Mouse (Mus musculus) CH12.LX (cell line): ENCODE results near the gene Tnp1. TPM values are rescaled to one million over a fixed set of nuclear protein-coding genes. Genes with fewer than 3 reads are reported as not detected.

ENCODE experiments used
- DNase-seq: peaks from one replicate; pipeline ENCODE4 v3.0.0-alpha.2; 2013; ENCODE audit errors: extremely low read depth
- H3K27ac ChIP-seq: 2 replicates; pipeline ENCODE4 v1.5.1; 2012; ENCODE audit warnings: low read depth, mild to moderate bottlenecking, control low read depth, moderate library complexity; ENCODE audit not compliant: insufficient read depth
- H3K27me3 ChIP-seq: replicated peaks from 2 replicates; pipeline ENCODE3; 2012; ENCODE audit warnings: inconsistent platforms
- H3K36me3 ChIP-seq, 2 experiments: replicated peaks in 1 of 2; 2 replicates each; pipeline versions ENCODE3 to v1.6.1; 2012; ENCODE audit warnings: inconsistent platforms in 1 of 2, low read length in 1 of 2, mild to moderate bottlenecking in 1 of 2, mixed read lengths in 1 of 2, moderate library complexity in 1 of 2; ENCODE audit not compliant: control insufficient read depth in 1 of 2, insufficient read depth in 1 of 2
- H3K4me1 ChIP-seq, 2 experiments: 2 replicates each; pipeline ENCODE4 v1.6.1; 2012; ENCODE audit warnings: inconsistent platforms in 1 of 2, moderate library complexity in 1 of 2; ENCODE audit not compliant: insufficient read depth in 2 of 2, control insufficient read depth in 1 of 2
- H3K4me2 ChIP-seq: 2 replicates; pipeline ENCODE4 v1.6.1; 2012; ENCODE audit warnings: low read depth, mild to moderate bottlenecking, control low read depth; ENCODE audit not compliant: poor library complexity, insufficient read depth, severe bottlenecking
- H3K4me3 ChIP-seq, 3 experiments: fragments of 150-350 bp in 1 of 3; sonication (generic) in 1 of 3; replicated peaks in 1 of 3; 2 replicates each; pipeline versions ENCODE3 to v1.5.1; 2011 to 2012; ENCODE audit warnings: low read depth in 2 of 3, low read length in 2 of 3, mild to moderate bottlenecking in 2 of 3, moderate library complexity in 2 of 3, control low read depth in 1 of 3, improper control_type of control experiment in 1 of 3, inconsistent platforms in 1 of 3, mixed read lengths in 1 of 3; ENCODE audit not compliant: poor library complexity in 1 of 3
- H3K79me2 ChIP-seq: replicated peaks from 2 replicates; pipeline ENCODE4 v1.6.1; 2012; ENCODE audit warnings: mild to moderate bottlenecking, moderate library complexity; ENCODE audit not compliant: control insufficient read depth, poor library complexity, insufficient read depth, severe bottlenecking; ENCODE audit errors: extremely low read depth
- H3K9ac ChIP-seq: 2 replicates; pipeline ENCODE4 v1.6.1; 2012; ENCODE audit warnings: low read depth, mild to moderate bottlenecking, control low read depth, moderate library complexity; ENCODE audit not compliant: insufficient read depth
- H3K9me3 ChIP-seq: replicated peaks from 2 replicates; pipeline ENCODE3; 2012; ENCODE audit warnings: low read length, inconsistent platforms, mixed read lengths
- E2F4 ChIP-seq: IDR thresholded peaks from 2 replicates; pipeline ENCODE4 v1.6.1; 2011; ENCODE audit warnings: low read depth, low read length, improper control_type of control experiment; ENCODE audit not compliant: insufficient replicate concordance
- ELF1 ChIP-seq: IDR thresholded peaks from 2 replicates; pipeline ENCODE4 v1.6.1; 2014; ENCODE audit warnings: low read depth, mild to moderate bottlenecking, inconsistent platforms, low read length, improper control_type of control experiment
- GABPA ChIP-seq: IDR thresholded peaks from 2 replicates; pipeline ENCODE4 v1.6.1; 2012; ENCODE audit warnings: low read depth, low read length, improper control_type of control experiment, inconsistent platforms; ENCODE audit not compliant: insufficient replicate concordance
- IRF4 ChIP-seq: IDR thresholded peaks from 2 replicates; pipeline ENCODE4 v1.6.1; 2014; ENCODE audit warnings: low read depth, mild to moderate bottlenecking, inconsistent platforms, low read length, improper control_type of control experiment
- JUN ChIP-seq: IDR thresholded peaks from 2 replicates; pipeline ENCODE4 v1.6.1; 2011; ENCODE audit warnings: low read depth, mild to moderate bottlenecking, low read length, improper control_type of control experiment, moderate library complexity; ENCODE audit not compliant: insufficient read depth
- JUND ChIP-seq: conservative IDR thresholded peaks from 2 replicates; pipeline ENCODE4 v1.6.1; 2011; ENCODE audit warnings: low read depth, low read length, improper control_type of control experiment
- MAFK ChIP-seq: IDR thresholded peaks from 2 replicates; pipeline ENCODE4 v1.6.1; 2011; ENCODE audit warnings: low read length, improper control_type of control experiment; ENCODE audit not compliant: insufficient replicate concordance
- NELFE ChIP-seq: IDR thresholded peaks from 2 replicates; pipeline ENCODE4 v1.6.1; 2011; ENCODE audit warnings: low read depth, low read length, improper control_type of control experiment
- PAX5 ChIP-seq: IDR thresholded peaks from 2 replicates; pipeline ENCODE4 v1.6.1; 2012; ENCODE audit warnings: low read length, inconsistent platforms, mixed read lengths
- POLR2A ChIP-seq: IDR thresholded peaks from 2 replicates; pipeline ENCODE4 v1.6.1; 2011; ENCODE audit warnings: low read depth, mild to moderate bottlenecking, improper control_type of control experiment, low read length
- RCOR1 ChIP-seq: conservative IDR thresholded peaks from 2 replicates; pipeline ENCODE4 v1.6.1; 2012; ENCODE audit warnings: low read depth, mild to moderate bottlenecking, inconsistent platforms, low read length, improper control_type of control experiment
- SIN3A ChIP-seq: IDR thresholded peaks from 2 replicates; pipeline ENCODE4 v1.6.1; 2012; ENCODE audit warnings: low read length, improper control_type of control experiment, inconsistent platforms
- UBTF ChIP-seq: IDR thresholded peaks from 2 replicates; pipeline ENCODE4 v1.6.1; 2012; ENCODE audit warnings: low read depth, mild to moderate bottlenecking, inconsistent platforms, low read length, improper control_type of control experiment, moderate library complexity
- USF2 ChIP-seq: conservative IDR thresholded peaks from 2 replicates; pipeline ENCODE4 v1.6.1; 2011; ENCODE audit warnings: low read depth, low read length, improper control_type of control experiment
- ZKSCAN1 ChIP-seq: IDR thresholded peaks from 2 replicates; pipeline ENCODE4 v1.6.1; 2012; ENCODE audit warnings: low read depth, inconsistent platforms, low read length, improper control_type of control experiment, borderline replicate concordance
- ZMIZ1 ChIP-seq: IDR thresholded peaks from 2 replicates; pipeline ENCODE4 v1.6.1; 2012; ENCODE audit warnings: low read depth, mild to moderate bottlenecking, inconsistent platforms, low read length, improper control_type of control experiment
- dilution Hi-C: fragments of 300-500 bp; cut with MboI; formaldehyde crosslinking; loops from 2 replicates; pipeline ENCODE4 v1.14.3; 2020; ENCODE audit warnings: low sequenced_read_pairs; ENCODE audit not compliant: extremely low pct_unique_long_range_greater_than_20kb, extremely low pct_ligation_motif_present
- in situ Hi-C: fragments of 300-500 bp; cut with MboI; formaldehyde crosslinking; loops from 3 replicates; pipeline ENCODE4 v1.14.3; 2019; ENCODE audit warnings: low sequenced_read_pairs, low pct_ligation_motif_present, low pct_unique_long_range_greater_than_20kb, mixed read lengths
- polyA plus RNA-seq: library from polyadenylated mRNA; unstranded; fragments of >175 nt; gene quantifications from 2 replicates; pipeline ENCODE4 v1.2.1, GENCODE M21; 2012; ENCODE audit warnings: low read depth; ENCODE audit not compliant: insufficient read length
- total RNA-seq, 2 experiments: library from RNA; depleted of rRNA; stranded (reverse); fragments of 300-350 nt in 1 of 2; fragments of >200 nt in 1 of 2; gene quantifications; 2 replicates each; pipeline ENCODE4 v1.2.3; 2012 to 2014

Gene Tnp1
- total RNA-seq (2012; rRNA removed) = not detected in 2 replicates
- total RNA-seq (2014; rRNA removed) = not detected in 2 replicates
- polyA plus RNA-seq = not detected in 2 replicates

DNA sequence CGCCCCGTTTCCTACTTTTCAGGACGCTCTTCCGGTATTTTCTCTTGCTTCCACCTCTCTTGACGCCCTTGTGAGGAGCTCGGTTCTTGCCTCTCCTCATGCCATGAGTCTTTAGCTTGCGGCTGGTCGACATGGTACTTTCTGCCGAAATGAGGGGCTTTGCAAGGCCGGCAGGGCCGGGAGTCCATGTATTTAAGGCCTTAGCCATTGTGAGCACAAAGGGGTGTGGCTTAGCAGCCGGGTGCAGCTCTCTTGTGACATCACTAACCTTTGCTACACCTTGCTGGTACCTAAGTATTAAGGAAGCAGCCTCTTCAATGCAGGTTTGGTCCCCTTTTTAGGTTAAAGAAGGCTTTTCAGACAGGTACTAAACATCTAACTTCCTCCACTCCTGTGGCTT is at the start of gene Tnp1:
Gene Tnp1, minus strand, starts transcription at position 179 of the 400 bp plus-strand sequence.
- Histone ChIP-seq H3K79me2 (no peaks in the 10 kb centered on the region), H3K27ac (no peak within 1 kb of the TSS), H3K27me3 (no peaks in the 10 kb centered on the region), H3K36me3 (no peaks in the 10 kb centered on the region), H3K4me2 (no peak within 1 kb of the TSS), H3K4me1 (peaks cover 0 to 6% of the 10 kb centered on the region in 2 experiments; a peak in 2 of 4 replicates), H3K9ac (no peak within 1 kb of the TSS), H3K4me3 (no peak within 1 kb of the TSS), H3K9me3 (no peaks in the 10 kb centered on the region)
- in situ Hi-C loops (no loop called here), dilution Hi-C loops (no loop called here)
- DNase-seq = no peak
- TF ChIP-seq USF2 (no peak), SIN3A (no peak), GABPA (no peak), ELF1 (no peak), ZKSCAN1 (no peak), POLR2A (no peak), MAFK (no peak), RCOR1 (no peak), ZMIZ1 (no peak), JUND (no peak)

DNA sequence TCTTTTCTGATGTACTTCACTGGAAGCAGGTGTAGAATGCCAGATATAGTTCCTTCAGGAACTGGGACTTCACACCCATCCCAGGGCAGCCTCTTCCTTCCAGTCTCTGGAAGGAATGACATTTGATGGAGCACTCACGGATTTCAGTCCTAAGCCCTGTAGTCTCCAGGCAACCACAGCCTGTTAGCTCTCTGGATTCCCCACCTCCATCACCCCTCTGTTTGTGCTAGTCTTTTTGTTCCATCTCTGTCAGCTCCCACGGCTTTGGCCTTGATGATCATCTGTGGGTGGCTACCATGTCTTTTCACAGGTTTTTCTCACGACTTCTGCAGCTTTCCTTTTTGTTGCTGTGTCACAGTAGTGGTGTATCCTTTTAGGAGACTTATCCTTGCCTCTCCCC is 48.6 kb upstream of the Tnp1 start:
- in situ Hi-C loops = no loop called here
- Histone ChIP-seq H3K27ac (no peak overlapping the region), H3K9me3 (peaks cover 4% of the 10 kb centered on the region), H3K4me3 (no peak overlapping the region), H3K4me1 (no peaks in the 10 kb centered on the region), H3K36me3 (no peaks in the 10 kb centered on the region), H3K9ac (no peak overlapping the region), H3K27me3 (peaks cover 9% of the 10 kb centered on the region), H3K4me2 (no peak overlapping the region), H3K79me2 (no peaks in the 10 kb centered on the region)
- TF ChIP-seq JUN = no peak
- no peak for TF ChIP-seq E2F4
- TF ChIP-seq IRF4 = no peak
- no peak for TF ChIP-seq PAX5
- no peak for TF ChIP-seq NELFE
- TF ChIP-seq UBTF = no peak
- dilution Hi-C loops = no loop called here
- no peak for DNase-seq
